Comparison of ENCODE assay signal across 26 mouse cellular contexts in the genomic region with DNA sequence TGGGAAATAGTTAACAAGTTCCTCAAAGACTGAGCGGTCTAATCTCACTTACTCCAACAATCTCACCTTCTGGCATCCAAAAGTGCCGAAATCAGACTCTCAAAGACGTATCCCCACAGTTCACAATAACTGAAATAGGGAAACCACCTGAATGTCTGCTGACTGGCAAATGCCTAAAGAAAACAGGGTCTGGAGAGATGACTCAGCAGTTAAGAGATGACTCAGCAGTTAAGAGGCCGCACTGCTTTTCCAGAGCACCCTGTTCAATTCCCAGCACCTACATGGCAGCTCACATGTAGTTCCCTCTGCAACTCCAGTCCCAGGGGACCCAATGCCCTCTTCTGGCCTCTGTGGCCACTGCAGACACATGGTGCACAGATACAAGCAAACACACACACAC. TPM values are rescaled to one million over a fixed set of nuclear protein-coding genes. Genes with fewer than 3 reads are reported as not detected.
DNase-seq lines count a peak whose midpoint lies in the region; ATAC-seq and TF ChIP-seq lines count a peak whose summit lies in the region.
"Had no signal": no experiment of that assay in that cellular context is flagged by ENCODE, and none has a peak within 500 bp of the region (broad histone marks: within the 10 kb centered on the region; RNA-seq: fewer than 3 reads in every experiment).

No protein-coding gene starts in this region.

- H3K4me2 ChIP-seq in CH12.LX (ENCODE audit: insufficient read depth, low read depth, poor library complexity, severe bottlenecking) = no peak overlapping the region
- H3K4me2 ChIP-seq: heart, embryonic 11.5 days; limb, embryonic 12.5 days; liver, embryonic 11.5 days; midbrain, embryonic 11.5 days; neural tube, embryonic 15.5 days had no signal

- TF ChIP-seq CTCF in CH12.LX (conservative IDR thresholded peaks at IDR 0.05 in 1 of 2, IDR thresholded peaks at IDR 0.05 in 1 of 2; ENCODE audit: low read depth in 2 of 2, low read length in 2 of 2) (no peak), Patski (IDR thresholded peaks at IDR 0.05) (peak; percentile 23)

- no peak overlapping the region for H3K4me3 ChIP-seq in CH12.LX (replicated peaks in 1 of 3; ENCODE audit: low read depth in 2 of 3, low read length in 2 of 3, poor library complexity in 1 of 3)
- H3K4me3 ChIP-seq: gastrocnemius, adult 2 months; hindbrain, embryonic 10.5 days; limb, embryonic 12.5 days; neural tube, embryonic 15.5 days had no signal

- dilution Hi-C loops in CH12.LX (cut with MboI; ENCODE audit: extremely low pct_ligation_motif_present, extremely low pct_unique_long_range_greater_than_20kb, low sequenced_read_pairs) = no loop called here

- CTCF ChIA-PET in Patski (lab: Charles Lee) = no interaction called here

- H3K9ac ChIP-seq in CH12.LX (ENCODE audit: insufficient read depth, low read depth) = no peak overlapping the region
- H3K9ac ChIP-seq: limb, embryonic 12.5 days; liver, postnatal 0 days; neural tube, embryonic 15.5 days had no signal

- peaks cover 21 to 77% of the 10 kb centered on the region in 2 experiments for H3K36me3 ChIP-seq in CH12.LX (replicated peaks in 1 of 2; ENCODE audit: control insufficient read depth in 1 of 2, insufficient read depth in 1 of 2, low read length in 1 of 2)
- H3K36me3 ChIP-seq: hindbrain, embryonic 10.5 days; limb, embryonic 12.5 days; neural tube, embryonic 15.5 days had no signal

- DNase-seq in 416B (ENCODE audit: low read depth) (peak; percentile 56), CH12.LX (ENCODE audit: extremely low read depth) (peak; percentile 85), Patski (ENCODE audit: low read depth, low spot score) (no peak)
- no peak for DNase-seq in kidney, adult 8-10 months
- DNase-seq in urinary bladder, postnatal 25 days (ENCODE audit: low spot score) = no peak
- DNase-seq in kidney, adult 9 months = no peak
- no peak for DNase-seq in layer of hippocampus, postnatal 10 days (ENCODE audit: low spot score in 2 of 2)
- DNase-seq: adrenal gland, adult 2 months; B cell, adult 2 months; cerebellum, adult 2 months; cerebellum, postnatal 25 days; gastrocnemius, adult 2 months; heart, postnatal 10 days; layer of hippocampus, postnatal 36 days; liver, postnatal 0 days had no signal

- POLR2A ChIA-PET in Patski (lab: Charles Lee) = no interaction called here

- no peak for ATAC-seq in Patski
- 0 out of 2 replicates have a peak, but pooled peaks have one; percentile 18 for ATAC-seq in granulocyte monocyte progenitor cell, adult 5-6 weeks (replicated peaks; ENCODE audit: poor library complexity, severe bottlenecking)
- ATAC-seq: forebrain, embryonic 14.5 days; hindbrain, embryonic 16.5 days; intestine, postnatal 0 days; liver, postnatal 0 days; lung, postnatal 0 days had no signal

- no peak; the same call in 1 of the 2 replicates for TF ChIP-seq RAD21 in CH12.LX (IDR thresholded peaks at IDR 0.05; ENCODE audit: low read depth, low read length)

- H3K9me3 ChIP-seq in CH12.LX (replicated peaks; ENCODE audit: low read length) = no peaks in the 10 kb centered on the region
- H3K9me3 ChIP-seq: hindbrain, embryonic 10.5 days; limb, embryonic 12.5 days; neural tube, embryonic 15.5 days had no signal

- no peak for TF ChIP-seq POLR2A in CH12.LX (IDR thresholded peaks at IDR 0.05; ENCODE audit: low read depth, low read length)

- no peak overlapping the region for H3K27ac ChIP-seq in CH12.LX (ENCODE audit: insufficient read depth, low read depth)
- H3K27ac ChIP-seq: gastrocnemius, adult 2 months; hindbrain, embryonic 10.5 days; limb, embryonic 12.5 days; neural tube, embryonic 15.5 days had no signal

- TF ChIP-seq EP300 in CH12.LX (IDR thresholded peaks at IDR 0.05; ENCODE audit: low read length) = peak; percentile 82

- H3K27me3 ChIP-seq in CH12.LX (replicated peaks) = no peaks in the 10 kb centered on the region
- H3K27me3 ChIP-seq in Patski = no peaks in the 10 kb centered on the region
- H3K27me3 ChIP-seq: limb, embryonic 12.5 days; neural tube, embryonic 15.5 days had no signal

- in situ Hi-C loops in CH12.LX (cut with MboI; ENCODE audit: low pct_ligation_motif_present, low pct_unique_long_range_greater_than_20kb, low sequenced_read_pairs) = no loop called here
- in situ Hi-C loops in Patski (cut with MboI; ENCODE audit: low pct_unique_long_range_greater_than_20kb) = no loop called here

- H3K79me2 ChIP-seq in CH12.LX (replicated peaks; ENCODE audit: control insufficient read depth, extremely low read depth, insufficient read depth, poor library complexity, severe bottlenecking) = no peaks in the 10 kb centered on the region

- peaks cover 5 to 45% of the 10 kb centered on the region in 2 experiments for H3K4me1 ChIP-seq in CH12.LX (ENCODE audit: control insufficient read depth in 1 of 2, insufficient read depth in 2 of 2)
- H3K4me1 ChIP-seq: hindbrain, embryonic 10.5 days; neural tube, embryonic 15.5 days had no signal

TF ChIP-seq in CH12.LX, 34 proteins besides CTCF, POLR2A, EP300 and RAD21:
- TF ChIP-seq BHLHE40 (IDR thresholded peaks at IDR 0.05; ENCODE audit: low read depth, low read length) (peak; percentile 82), CHD2 (IDR thresholded peaks at IDR 0.05; ENCODE audit: low read length) (0 out of 2 replicates have a peak, but pooled peaks have one; percentile 26), MYC (IDR thresholded peaks at IDR 0.05; ENCODE audit: low read depth, low read length) (no peak), MAZ (IDR thresholded peaks at IDR 0.05; ENCODE audit: low read depth, low read length) (no peak), MEF2A (IDR thresholded peaks at IDR 0.05; ENCODE audit: borderline replicate concordance, low read depth, low read length) (peak; percentile 58; the same call in 1 of the 2 replicates), UBTF (IDR thresholded peaks at IDR 0.05; ENCODE audit: low read depth, low read length) (no peak), ETS1 (conservative IDR thresholded peaks at IDR 0.05; ENCODE audit: low read depth, low read length) (peak; percentile 85), PAX5 (IDR thresholded peaks at IDR 0.05; ENCODE audit: low read length) (no peak), USF1 (IDR thresholded peaks at IDR 0.05; ENCODE audit: low read depth, low read length) (no peak), POLR2AphosphoS2 (IDR thresholded peaks at IDR 0.05; ENCODE audit: low read depth, low read length) (no peak), CHD1 (IDR thresholded peaks at IDR 0.05; ENCODE audit: low read depth, low read length) (no peak), KAT2A (IDR thresholded peaks at IDR 0.05; ENCODE audit: insufficient replicate concordance, low read length) (no peak), SIN3A (IDR thresholded peaks at IDR 0.05; ENCODE audit: low read length) (no peak), ZMIZ1 (IDR thresholded peaks at IDR 0.05; ENCODE audit: low read depth, low read length) (no peak), ELF1 (IDR thresholded peaks at IDR 0.05; ENCODE audit: low read depth, low read length) (no peak), RCOR1 (conservative IDR thresholded peaks at IDR 0.05; ENCODE audit: low read depth, low read length) (no peak), TCF12 (IDR thresholded peaks at IDR 0.05; ENCODE audit: low read depth, low read length) (no peak), JUN (IDR thresholded peaks at IDR 0.05; ENCODE audit: insufficient read depth, low read depth, low read length) (peak; percentile 87), MAX (IDR thresholded peaks at IDR 0.05; ENCODE audit: low read length) (no peak), JUND (conservative IDR thresholded peaks at IDR 0.05; ENCODE audit: low read depth, low read length) (peak; percentile 95), HCFC1 (IDR thresholded peaks at IDR 0.05; ENCODE audit: low read depth, low read length) (no peak), TBP (conservative IDR thresholded peaks at IDR 0.05; ENCODE audit: low read depth, low read length) (no peak), ZNF384 (IDR thresholded peaks at IDR 0.05; ENCODE audit: low read depth, low read length) (no peak), NELFE (IDR thresholded peaks at IDR 0.05; ENCODE audit: low read depth, low read length) (no peak), E2F4 (IDR thresholded peaks at IDR 0.05; ENCODE audit: insufficient replicate concordance, low read depth, low read length) (no peak), GABPA (IDR thresholded peaks at IDR 0.05; ENCODE audit: insufficient replicate concordance, low read depth, low read length) (no peak), NRF1 (IDR thresholded peaks at IDR 0.05; ENCODE audit: low read depth, low read length) (no peak), MAFK (IDR thresholded peaks at IDR 0.05; ENCODE audit: insufficient replicate concordance, low read length) (peak; percentile 98), SMC3 (IDR thresholded peaks at IDR 0.05; ENCODE audit: low read depth, low read length) (no peak), ZKSCAN1 (IDR thresholded peaks at IDR 0.05; ENCODE audit: borderline replicate concordance, low read depth, low read length) (no peak), USF2 (conservative IDR thresholded peaks at IDR 0.05; ENCODE audit: low read depth, low read length) (no peak), IRF4 (IDR thresholded peaks at IDR 0.05; ENCODE audit: low read depth, low read length) (peak; percentile 95), ZC3H11A (IDR thresholded peaks at IDR 0.05; ENCODE audit: low read depth, low read length) (no peak), MXI1 (IDR thresholded peaks at IDR 0.05; ENCODE audit: low read depth, low read length) (no peak)

RNA-seq across cellular contexts. Expression of gene Tmem156, which starts 13.9 kb away (rescaled TPM):
- total RNA-seq in CH12.LX (2012; rRNA removed) = 7.3 and 9.1 TPM in 2 replicates
- total RNA-seq in CH12.LX (2014; rRNA removed) = 15.8 and 15.9 TPM in 2 replicates
- polyA plus RNA-seq in CH12.LX (2012; ENCODE audit: insufficient read length, low read depth) = 16.6 and 20.8 TPM in 2 replicates
- not detected for polyA plus RNA-seq in Patski (2021)
- 38.6 and 42.1 TPM in 2 replicates for total RNA-seq in granulocyte monocyte progenitor cell, adult 5-6 weeks (2014; fragmentation: Nextera tagmentation)
- total RNA-seq in granulocyte monocyte progenitor cell, adult 5-6 weeks (2017) = 49.4 and 62.3 TPM in 2 replicates
- under 1 TPM; 0.38 to 0.55 TPM for total RNA-seq in layer of hippocampus, postnatal 10 days (2021)
- total RNA-seq: gastrocnemius, adult 2 months had no signal
- polyA plus RNA-seq: adrenal gland, adult 2 months; heart, embryonic 11.5 days; hindbrain, embryonic 10.5 days; hindbrain, embryonic 16.5 days; limb, embryonic 12.5 days; midbrain, embryonic 11.5 days; neural tube, embryonic 15.5 days had no signal

RNA-seq across cellular contexts. Expression of gene Klhl5, which starts 29.3 kb away (rescaled TPM):
- 15.7 and 20.6 TPM in 2 replicates for total RNA-seq in CH12.LX (2012; rRNA removed)
- total RNA-seq in CH12.LX (2014; rRNA removed) = 22.6 and 23.2 TPM in 2 replicates
- 27.2 and 31.7 TPM in 2 replicates for polyA plus RNA-seq in CH12.LX (2012; ENCODE audit: insufficient read length, low read depth)
- polyA plus RNA-seq in Patski (2021) = 32.0 TPM
- 96.8 and 101 TPM in 2 replicates for total RNA-seq in granulocyte monocyte progenitor cell, adult 5-6 weeks (2014; fragmentation: Nextera tagmentation)
- 73.9 and 75.1 TPM in 2 replicates for total RNA-seq in granulocyte monocyte progenitor cell, adult 5-6 weeks (2017)
- 100 to 1,000 TPM in 1 of 2 experiments, 10 to 100 TPM in 1; 92.8 to 100 TPM for total RNA-seq in layer of hippocampus, postnatal 10 days (2021)

Comparison
In these comparisons a context has a peak if more than half of its experiments do, and no peak if none do; other contexts are left out.
1. DNase-seq: peak in 416B (single experiment) and CH12.LX (single experiment); none in Patski (single experiment), kidney, adult 8-10 months (0 of 2), urinary bladder, postnatal 25 days (single experiment), kidney, adult 9 months (single experiment) and layer of hippocampus, postnatal 10 days (0 of 2).
2. RNA of gene Tmem156, which starts 13.9 kb away (total RNA-seq): 38.6 to 62.3 TPM in granulocyte monocyte progenitor cell, adult 5-6 weeks and 7.3 to 15.9 TPM in CH12.LX; 0.38 to 0.55 TPM in layer of hippocampus, postnatal 10 days; every median in the first group is over 4 times any median in the second.